Mouse (Mus musculus) G1E (cell line): ENCODE measurements around the gene Gm11985. TPM values are rescaled to one million over a fixed set of nuclear protein-coding genes. Genes with fewer than 3 reads are reported as not detected.

Source experiments
- ATAC-seq: 2 replicates; pipeline ENCODE4 v1.8.0; 2016; ENCODE audit warnings: mild to moderate bottlenecking; ENCODE audit not compliant: insufficient number of reproducible peaks, poor library complexity, low FRiP score, severe bottlenecking; ENCODE audit errors: extremely low read depth
- DNase-seq: peaks from one replicate; pipeline ENCODE4 v3.0.0; 2012; ENCODE audit warnings: low spot score
- H3K27me3 ChIP-seq: 2 replicates; pipeline ENCODE4 v1.6.1; 2012; ENCODE audit warnings: mild to moderate bottlenecking, low read length, inconsistent platforms; ENCODE audit not compliant: insufficient read depth
- H3K36me3 ChIP-seq: replicated peaks from 2 replicates; pipeline ENCODE3; 2012; ENCODE audit warnings: mild to moderate bottlenecking, inconsistent platforms
- H3K4me1 ChIP-seq: 2 replicates; pipeline ENCODE4 v1.6.1; 2012; ENCODE audit warnings: low read depth, low read length, inconsistent platforms, mixed read lengths; ENCODE audit not compliant: insufficient read depth
- H3K4me3 ChIP-seq: 2 replicates; pipeline ENCODE4 v1.5.1; 2012; ENCODE audit warnings: low read depth, mild to moderate bottlenecking, inconsistent platforms, low read length, moderate library complexity, mixed read lengths
- H3K9me3 ChIP-seq: replicated peaks from 2 replicates; pipeline ENCODE4 v1.6.1; 2012; ENCODE audit warnings: inconsistent platforms
- CTCF ChIP-seq: IDR thresholded peaks from 2 replicates; pipeline ENCODE4 v1.5.1; 2012; ENCODE audit warnings: low read depth, low read length, inconsistent platforms, mixed read lengths
- GATA1 ChIP-seq: IDR thresholded peaks from 2 replicates; pipeline ENCODE4 v1.6.1; 2012; ENCODE audit warnings: borderline replicate concordance, low read length, inconsistent platforms, mixed read lengths
- GATA2 ChIP-seq: IDR thresholded peaks from 2 replicates; pipeline ENCODE4 v1.6.1; 2012; ENCODE audit warnings: low read depth, low read length, inconsistent platforms, borderline replicate concordance
- POLR2AphosphoS5 ChIP-seq: IDR thresholded peaks from 2 replicates; pipeline ENCODE4 v1.6.1; 2012; ENCODE audit warnings: low read depth, low read length, inconsistent platforms; ENCODE audit not compliant: insufficient replicate concordance
- TAL1 ChIP-seq: conservative IDR thresholded peaks from 2 replicates; pipeline ENCODE4 v1.6.1; 2012; ENCODE audit warnings: low read depth, low read length, inconsistent platforms, mixed read lengths
- polyA plus RNA-seq: library from polyadenylated mRNA; stranded (reverse); fragments of >175 nt; gene quantifications from 2 replicates; pipeline ENCODE4 v1.2.3, GENCODE M21; 2012
- total RNA-seq, 2 experiments: library from RNA; stranded (forward) in 1 of 2; stranded (reverse) in 1 of 2; fragments of 200-1000 nt in 1 of 2; fragments of >200 nt in 1 of 2; fragmentation: Nextera tagmentation in 1 of 2; gene quantifications; 2 replicates each; pipeline ENCODE4 v1.2.3; 2014 to 2017

Gene Gm11985
- total and polyA plus RNA-seq, 3 experiments, result 0.11 TPM; not detected in 2

DNA sequence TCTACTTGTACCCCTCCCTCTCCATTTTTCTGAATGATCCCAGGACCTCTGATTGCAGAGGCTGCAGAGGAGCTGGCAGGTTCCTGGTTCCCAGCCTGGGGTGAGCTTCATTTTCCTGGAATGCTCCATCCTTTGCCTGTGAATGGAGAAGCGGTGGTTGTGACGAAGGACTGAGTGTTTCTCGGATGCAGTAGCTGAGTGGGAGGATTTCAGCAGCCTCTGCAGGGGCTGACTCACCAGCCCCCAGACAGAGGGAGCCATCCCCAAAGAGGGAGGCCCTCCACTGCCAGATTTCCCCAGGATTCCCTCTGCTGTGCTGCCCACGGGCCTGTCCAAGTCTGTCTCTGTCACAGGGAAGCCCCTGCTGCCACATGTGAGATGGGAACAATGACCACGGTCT is 54.0 kb downstream of the Gm11985 start:
- no peaks in the 10 kb centered on the region for H3K4me1 ChIP-seq
- no peak overlapping the region for H3K4me3 ChIP-seq
- no peaks in the 10 kb centered on the region for H3K27me3 ChIP-seq
- TF ChIP-seq TAL1, result no peak
- no peak for TF ChIP-seq GATA1
- no peak for TF ChIP-seq POLR2AphosphoS5
- no peak for TF ChIP-seq CTCF
- no peak for TF ChIP-seq GATA2
- no peak for ATAC-seq
- DNase-seq, result no peak
- H3K36me3 ChIP-seq, result no peaks in the 10 kb centered on the region
- peaks cover 21% of the 10 kb centered on the region for H3K9me3 ChIP-seq

DNA sequence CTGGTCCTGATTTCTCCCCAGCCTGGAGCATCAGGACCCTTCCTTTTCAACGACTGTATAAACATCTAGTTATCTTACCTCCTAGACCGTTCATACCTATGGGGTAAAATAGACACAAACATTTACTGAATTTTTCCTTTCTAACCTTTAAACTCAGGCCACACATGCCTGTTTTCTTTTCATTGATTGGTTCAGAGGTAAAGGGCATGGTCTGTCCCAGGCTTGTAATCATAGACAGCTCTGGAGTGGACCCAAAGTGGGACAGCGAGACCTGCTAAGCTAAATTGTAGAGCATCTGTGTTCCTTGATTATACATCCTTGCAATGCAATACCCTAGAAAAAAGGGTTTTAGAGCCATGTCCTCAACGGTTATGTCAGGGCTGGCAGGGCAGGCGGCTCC is 54.6 kb downstream of the Gm11985 start:
- Histone ChIP-seq H3K27me3 (no peaks in the 10 kb centered on the region), H3K36me3 (no peaks in the 10 kb centered on the region), H3K4me1 (no peaks in the 10 kb centered on the region), H3K9me3 (peaks cover 21% of the 10 kb centered on the region), H3K4me3 (no peak overlapping the region)
- TF ChIP-seq TAL1, result no peak
- TF ChIP-seq GATA1, result no peak
- DNase-seq (no peak), ATAC-seq (no peak)

Other genes starting within 250 kb of the Gm11985 start
- not detected in 2 replicates for gene Adcy1, start 125.1 kb downstream of the Gm11985 start, total RNA-seq (2014; fragmentation: Nextera tagmentation)
- gene Adcy1, start 125.1 kb downstream of the Gm11985 start, total RNA-seq (2017), result 0.06 and 0.16 TPM in 2 replicates
- gene Adcy1, start 125.1 kb downstream of the Gm11985 start, polyA plus RNA-seq, result not detected in 2 replicates
- gene Igfbp1, start 9.2 kb upstream of the Gm11985 start, total RNA-seq (2014; fragmentation: Nextera tagmentation), result not detected in 2 replicates
- gene Igfbp1, start 9.2 kb upstream of the Gm11985 start, total RNA-seq (2017), result 0.27 TPM in 1 of 2 replicates, not detected in the other
- not detected in 2 replicates for gene Igfbp1, start 9.2 kb upstream of the Gm11985 start, polyA plus RNA-seq
- not detected in 2 replicates for gene Igfbp3, start 25.4 kb upstream of the Gm11985 start, total RNA-seq (2014; fragmentation: Nextera tagmentation)
- gene Igfbp3, start 25.4 kb upstream of the Gm11985 start, total RNA-seq (2017), result 0.16 and 0.17 TPM in 2 replicates
- gene Igfbp3, start 25.4 kb upstream of the Gm11985 start, polyA plus RNA-seq, result not detected in 2 replicates